Mouse (Mus musculus) intestine, embryonic 15.5 days (tissue): Measurements from ENCODE around the gene Srsf9. TPM values are rescaled to one million over a fixed set of nuclear protein-coding genes. Genes with fewer than 3 reads are reported as not detected.
"Not testable (repeated sequence)": the region's sequence is repeated elsewhere in the genome, so short reads cannot be mapped to it uniquely, and the experiment has no call there.

ENCODE experiments used
- ATAC-seq: fragments of 200-750 bp; cut with Nextera tagmentation; 2 replicates; pipeline ENCODE4 v1.8.0; 2017; ENCODE audit warnings: moderate TSS enrichment, moderate library complexity
- H3K27ac ChIP-seq: fragments of 300-500 bp; sonication (generic); 2 replicates; pipeline ENCODE4 v1.5.1; 2015; ENCODE audit warnings: mild to moderate bottlenecking, inconsistent platforms
- H3K27me3 ChIP-seq: fragments of 300-500 bp; sonication (generic); replicated peaks from 2 replicates; pipeline ENCODE4 v1.6.1; 2015; ENCODE audit warnings: inconsistent platforms
- H3K36me3 ChIP-seq: fragments of 300-500 bp; sonication (generic); 2 replicates; pipeline ENCODE4 v1.6.1; 2015; ENCODE audit warnings: inconsistent platforms
- H3K4me1 ChIP-seq: fragments of 300-500 bp; sonication (generic); replicated peaks from 2 replicates; pipeline ENCODE4 v1.6.1; 2015; ENCODE audit warnings: inconsistent platforms
- H3K4me2 ChIP-seq: fragments of 300-500 bp; sonication (generic); replicated peaks from 2 replicates; pipeline ENCODE4 v1.6.1; 2015; ENCODE audit warnings: mild to moderate bottlenecking, inconsistent platforms
- H3K4me3 ChIP-seq: fragments of 300-500 bp; sonication (generic); replicated peaks from 2 replicates; pipeline ENCODE4 v1.5.1; 2015; ENCODE audit warnings: inconsistent platforms
- H3K9ac ChIP-seq: fragments of 300-500 bp; sonication (generic); 2 replicates; pipeline ENCODE4 v1.6.1; 2015; ENCODE audit warnings: inconsistent platforms
- H3K9me3 ChIP-seq: fragments of 300-500 bp; sonication (generic); 2 replicates; pipeline ENCODE4 v1.6.1; 2016; ENCODE audit warnings: inconsistent platforms
- whole genome bisulfite sequencing: fragments of 180-500 bp; shearing (Covaris S2); methylation state at CpG from one replicate; pipeline ENCODE4 v1.1.7; 2015; 5-methylcytosine and 5-hydroxymethylcytosine counted together
- polyA plus RNA-seq: library from polyadenylated mRNA; unstranded; fragments of >200 nt; fragmentation: Nextera tagmentation; extraction: Ambion mirVana; gene quantifications from 2 replicates; pipeline ENCODE4 v1.2.1, GENCODE M21; 2015

The Srsf9 gene
- polyA plus RNA-seq, 1 experiment from 2014 or later = 220 TPM

GRCm38 (mm10) chr5:115302190-115302589 is 24.8 kb upstream of the Srsf9 start:
- WGBS = 84% methylated on average over 7 of the region's 7 CpGs
- H3K4me2 ChIP-seq, H3K9me3 ChIP-seq, H3K27me3 ChIP-seq, H3K9ac ChIP-seq, H3K27ac ChIP-seq, H3K4me3 ChIP-seq, ATAC-seq: not testable (repeated sequence)
- H3K4me1 ChIP-seq = peaks cover 18% of the 10 kb centered on the region
- H3K36me3 ChIP-seq = peaks cover 12% of the 10 kb centered on the region

GRCm38 (mm10) chr5:115312354-115312753 is 14.6 kb upstream of the Srsf9 start:
- WGBS = 68% methylated on average over 4 of the region's 4 CpGs
- no peak overlapping the region for H3K27ac ChIP-seq
- no peaks in the 10 kb centered on the region for H3K27me3 ChIP-seq

GRCm38 (mm10) chr5:115312816-115313667 is 13.9 kb upstream of the Srsf9 start:
- Histone ChIP-seq H3K9me3 (no peaks in the 10 kb centered on the region), H3K4me2 (peak overlapping the region; percentile 30; the same call in 1 of the 2 replicates), H3K27me3 (no peaks in the 10 kb centered on the region), H3K9ac (no peak overlapping the region), H3K27ac (peak overlapping the region; percentile 58), H3K36me3 (no peaks in the 10 kb centered on the region), H3K4me1 (peaks cover 31% of the 10 kb centered on the region), H3K4me3 (no peak overlapping the region)
- peak; percentile 68 for ATAC-seq
- WGBS = 52% methylated on average over 10 of the region's 10 CpGs

More at GRCm38 (mm10) chr5:115312354-115312753, 14.6 kb upstream of the Srsf9 start:
- H3K4me1 ChIP-seq = peaks cover 24% of the 10 kb centered on the region
- no peak overlapping the region for H3K9ac ChIP-seq
- H3K9me3 ChIP-seq = no peaks in the 10 kb centered on the region
- H3K36me3 ChIP-seq = no peaks in the 10 kb centered on the region
- H3K4me3 ChIP-seq = no peak overlapping the region
- ATAC-seq = peak; percentile 23; the same call in 1 of the 2 replicates
- no peak overlapping the region for H3K4me2 ChIP-seq

DNA sequence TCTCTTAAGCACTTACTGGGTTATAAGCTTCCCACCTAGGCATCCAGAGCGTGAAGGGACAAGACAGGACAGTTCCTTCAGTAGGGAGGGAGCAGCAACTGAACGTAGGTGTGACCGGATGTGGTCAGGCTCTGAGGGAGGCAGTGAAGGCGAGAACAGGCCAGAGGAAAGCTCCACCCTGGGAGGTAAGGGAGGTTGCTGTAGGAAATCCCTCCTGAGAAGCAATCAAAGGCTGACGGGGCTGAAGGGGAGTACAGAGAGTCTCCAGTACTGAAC is 13.4 kb upstream of the Srsf9 start:
- Histone ChIP-seq H3K27ac (peak overlapping the region; percentile 58; the same call in 1 of the 2 replicates), H3K4me2 (peak overlapping the region; percentile 30; the same call in 1 of the 2 replicates), H3K4me3 (no peak overlapping the region), H3K9me3 (no peaks in the 10 kb centered on the region), H3K9ac (no peak overlapping the region), H3K27me3 (no peaks in the 10 kb centered on the region), H3K4me1 (peaks cover 34% of the 10 kb centered on the region), H3K36me3 (no peaks in the 10 kb centered on the region)
- WGBS = 33% methylated on average over 5 of the region's 5 CpGs
- peak; percentile 20 for ATAC-seq

- no peaks in the 10 kb centered on the region for H3K36me3 ChIP-seq
- peak overlapping the region; percentile 94 for H3K27ac ChIP-seq
- peak overlapping the region; percentile 40 for H3K4me2 ChIP-seq
- H3K9me3 ChIP-seq = no peaks in the 10 kb centered on the region
- peak overlapping the region; percentile 26 for H3K9ac ChIP-seq
- peak; percentile 50 for ATAC-seq
- no peaks in the 10 kb centered on the region for H3K27me3 ChIP-seq
- WGBS = 13% methylated on average over 14 of the region's 14 CpGs
- H3K4me3 ChIP-seq = no peak overlapping the region
- peaks cover 41% of the 10 kb centered on the region for H3K4me1 ChIP-seq
These were observed 9.9 kb upstream of the Srsf9 start for GRCm38 (mm10) chr5:115316968-115317644.

- H3K9ac ChIP-seq = no peak overlapping the region
- H3K36me3 ChIP-seq = no peaks in the 10 kb centered on the region
- H3K4me1 ChIP-seq = peaks cover 37% of the 10 kb centered on the region
- H3K9me3 ChIP-seq = no peaks in the 10 kb centered on the region
- H3K4me2 ChIP-seq = peak overlapping the region; percentile 40
- no peaks in the 10 kb centered on the region for H3K27me3 ChIP-seq
- WGBS = 6% methylated on average over 10 of the region's 10 CpGs
- no peak overlapping the region for H3K4me3 ChIP-seq
- peak; percentile 47 for ATAC-seq
- peak overlapping the region; percentile 94 for H3K27ac ChIP-seq
These were observed 9.2 kb upstream of the Srsf9 start for GRCm38 (mm10) chr5:115317645-115318328.

DNA sequence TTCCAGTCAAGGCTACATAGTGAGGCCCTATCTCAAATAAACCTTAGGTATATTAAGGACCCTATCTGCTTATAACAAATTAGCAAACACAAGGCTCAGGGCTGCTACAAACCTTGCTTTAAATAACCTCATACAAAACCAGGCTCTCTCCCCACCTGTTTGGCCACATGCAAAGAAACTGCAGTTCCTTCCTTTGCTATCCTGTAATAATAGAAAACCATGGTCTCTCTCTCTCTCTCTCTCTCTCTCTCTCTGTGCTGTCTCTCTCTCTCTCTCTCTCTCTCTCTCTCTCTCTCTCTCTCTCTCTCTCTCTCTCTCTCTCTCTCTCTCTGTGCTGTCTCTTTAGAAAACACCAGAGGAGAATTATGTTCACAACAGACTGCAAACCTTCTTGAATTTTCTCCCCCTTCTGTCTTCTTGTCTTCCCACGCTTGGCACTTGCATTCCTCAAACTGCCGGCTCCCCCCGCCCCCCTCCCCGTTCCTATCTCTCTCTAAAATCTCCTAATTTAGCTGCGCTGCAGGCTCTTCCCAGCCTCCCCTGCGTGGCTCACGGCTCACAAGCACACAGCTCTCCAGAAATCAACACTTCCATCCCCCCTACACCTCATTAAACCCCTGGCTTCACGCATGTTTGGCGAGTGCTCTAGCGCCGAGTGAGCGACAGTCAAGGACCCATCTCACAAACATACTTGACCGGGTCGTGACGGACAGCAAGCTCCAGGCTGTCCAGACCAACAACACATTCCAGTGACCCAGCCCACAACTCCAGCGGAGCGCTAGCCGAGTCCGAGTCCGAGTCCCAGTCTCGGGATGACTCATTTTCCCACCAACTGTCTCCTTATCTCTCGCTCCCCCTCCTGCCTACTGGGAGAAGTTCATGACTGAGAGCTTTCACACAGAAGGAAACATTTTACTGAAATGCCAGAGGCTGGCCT is 7.7 kb upstream of the Srsf9 start:
- H3K27me3 ChIP-seq = no peaks in the 10 kb centered on the region
- ATAC-seq = peak; percentile 88
- no peaks in the 10 kb centered on the region for H3K36me3 ChIP-seq
- H3K27ac ChIP-seq = peak overlapping the region; percentile 94
- H3K4me3 ChIP-seq = peak overlapping the region; percentile 33
- peak overlapping the region; percentile 21; the same call in 1 of the 2 replicates for H3K9ac ChIP-seq
- peaks cover 27% of the 10 kb centered on the region for H3K4me1 ChIP-seq
- H3K9me3 ChIP-seq = no peaks in the 10 kb centered on the region
- peak overlapping the region; percentile 76 for H3K4me2 ChIP-seq
- WGBS = 2% methylated on average over 22 of the region's 22 CpGs

GRCm38 (mm10) chr5:115326256-115326831 is 633 bp upstream of the Srsf9 start:
- peak overlapping the region; percentile 74 for H3K27ac ChIP-seq
- peak overlapping the region; percentile 91 for H3K4me3 ChIP-seq
- H3K9me3 ChIP-seq = no peaks in the 10 kb centered on the region
- ATAC-seq = peak; percentile 55
- WGBS = 18% methylated on average over 11 of the region's 11 CpGs
- H3K4me2 ChIP-seq = peak overlapping the region; percentile 78
- H3K9ac ChIP-seq = peak overlapping the region; percentile 94
- H3K36me3 ChIP-seq = peaks cover 9% of the 10 kb centered on the region
- no peaks in the 10 kb centered on the region for H3K27me3 ChIP-seq
- H3K4me1 ChIP-seq = peaks cover 20% of the 10 kb centered on the region

DNA sequence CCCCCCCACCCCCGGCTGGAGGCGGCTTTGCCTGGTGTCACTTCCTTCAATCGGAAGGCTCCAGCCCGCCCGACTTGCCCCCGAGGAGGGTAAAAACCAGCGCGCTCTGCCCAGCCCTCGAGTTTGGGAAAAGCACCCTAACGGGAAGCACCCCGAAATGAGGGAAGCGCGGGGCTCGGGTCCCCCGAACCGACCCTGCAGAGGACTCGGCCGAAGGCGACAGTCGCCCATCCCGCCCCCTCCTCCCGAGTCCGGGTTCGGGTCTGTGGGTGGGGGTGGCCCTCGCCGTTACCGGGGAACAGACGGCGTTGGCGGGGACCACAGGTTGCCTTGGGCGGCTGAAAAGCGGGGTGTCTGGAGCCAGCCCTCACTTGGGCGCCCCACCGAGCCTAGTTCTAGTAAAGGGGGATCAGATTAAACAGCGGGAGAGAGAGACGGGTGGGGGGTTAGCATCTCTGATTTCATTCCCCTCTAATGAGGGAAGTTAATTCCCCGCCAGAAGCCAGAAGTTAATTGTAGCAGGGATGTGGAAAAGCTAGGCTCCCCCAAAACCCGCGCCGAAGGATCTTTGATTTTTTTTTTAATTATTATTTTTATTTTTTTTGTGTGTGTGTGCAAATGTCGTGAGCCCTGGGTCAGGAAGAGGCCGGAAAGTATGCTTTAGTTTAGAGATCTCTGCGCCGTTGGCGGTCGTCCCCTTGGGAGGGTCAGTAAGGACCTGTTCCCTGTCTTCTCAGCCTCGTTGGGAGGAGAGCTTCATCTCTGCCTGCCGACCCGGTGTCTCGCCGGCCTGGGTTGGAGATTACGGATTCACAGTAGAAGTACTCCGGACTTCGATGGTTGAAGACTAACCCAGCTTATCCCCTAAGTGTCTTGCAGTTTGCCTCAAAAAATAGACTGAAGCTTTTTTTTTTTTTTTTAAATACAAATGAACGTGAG is 902 bp downstream of the Srsf9 start:
- Histone ChIP-seq H3K9me3 (no peaks in the 10 kb centered on the region), H3K4me2 (peak overlapping the region; percentile 78), H3K27ac (peak overlapping the region; percentile 93), H3K36me3 (peaks cover 19% of the 10 kb centered on the region), H3K9ac (peak overlapping the region; percentile 94), H3K27me3 (no peaks in the 10 kb centered on the region), H3K4me1 (peaks cover 20% of the 10 kb centered on the region), H3K4me3 (peak overlapping the region; percentile 91)
- 1% methylated on average over 52 of the region's 55 CpGs for WGBS
- ATAC-seq = peak; percentile 6; the same call in 1 of the 2 replicates

GRCm38 (mm10) chr5:115330955-115331354 is 4.0 kb downstream of the Srsf9 start:
- WGBS = 82% methylated on average over 9 of the region's 9 CpGs
- peaks cover 35% of the 10 kb centered on the region for H3K36me3 ChIP-seq

More at GRCm38 (mm10) chr5:115330955-115331354, 4.0 kb downstream of the Srsf9 start:
- H3K27ac ChIP-seq = no peak overlapping the region
- ATAC-seq = no peak
- H3K9ac ChIP-seq = no peak overlapping the region
- H3K9me3 ChIP-seq = no peaks in the 10 kb centered on the region
- H3K27me3 ChIP-seq = no peaks in the 10 kb centered on the region
- H3K4me2 ChIP-seq = no peak overlapping the region
- H3K4me1 ChIP-seq = peaks cover 16% of the 10 kb centered on the region
- H3K4me3 ChIP-seq = no peak overlapping the region
